Mouse (Mus musculus) embryonic facial prominence, embryonic 14.5 days (tissue): ENCODE data around the gene A730071L15Rik. TPM values are rescaled to one million over a fixed set of nuclear protein-coding genes. Genes with fewer than 3 reads are reported as not detected.

Experiments
- ATAC-seq: fragments of 200-750 bp; cut with Nextera tagmentation; 2 replicates; pipeline ENCODE4 v1.8.0; 2017; ENCODE audit warnings: low read depth, moderate number of reproducible peaks, moderate TSS enrichment
- DNase-seq: peaks from one replicate; pipeline ENCODE4 v3.0.0-alpha.2; 2015; ENCODE audit warnings: low spot score
- H3K27ac ChIP-seq: fragments of 300-500 bp; sonication (generic); replicated peaks from 2 replicates; pipeline ENCODE4 v1.5.1; 2014; ENCODE audit warnings: low read depth, mild to moderate bottlenecking, low read length, moderate library complexity
- H3K27me3 ChIP-seq: fragments of 300-500 bp; sonication (generic); replicated peaks from 2 replicates; pipeline ENCODE4 v1.6.1; 2014; ENCODE audit warnings: low read length; ENCODE audit not compliant: control insufficient read depth, insufficient read depth
- H3K36me3 ChIP-seq: fragments of 300-500 bp; sonication (generic); 2 replicates; pipeline ENCODE4 v1.6.1; 2014; ENCODE audit warnings: low read length, mixed read lengths; ENCODE audit not compliant: control insufficient read depth, insufficient read depth
- H3K4me1 ChIP-seq: fragments of 300-500 bp; sonication (generic); 2 replicates; pipeline ENCODE4 v1.6.1; 2014; ENCODE audit warnings: antibody characterized with exemption, low read length; ENCODE audit not compliant: control insufficient read depth, insufficient read depth
- H3K4me2 ChIP-seq: fragments of 300-500 bp; sonication (generic); 2 replicates; pipeline ENCODE4 v1.6.1; 2014; ENCODE audit warnings: low read depth, mild to moderate bottlenecking, low read length, moderate library complexity, mixed read lengths
- H3K4me3 ChIP-seq: fragments of 300-500 bp; sonication (generic); 2 replicates; pipeline ENCODE4 v1.5.1; 2014; ENCODE audit warnings: low read depth, mild to moderate bottlenecking, low read length
- H3K9ac ChIP-seq: fragments of 300-500 bp; sonication (generic); 2 replicates; pipeline ENCODE4 v1.6.1; 2014; ENCODE audit warnings: low read depth, mild to moderate bottlenecking, low read length, moderate library complexity, mixed read lengths
- H3K9me3 ChIP-seq: fragments of 300-500 bp; sonication (generic); 2 replicates; pipeline ENCODE4 v1.6.1; 2016; ENCODE audit warnings: low read length; ENCODE audit not compliant: control insufficient read depth
- WGBS: fragments of 180-500 bp; shearing (Covaris S2); extraction: QIAGEN DNeasy Blood & Tissue Kit; methylation state at CpG from one replicate; pipeline ENCODE4 v1.1.7; 2014; 5-methylcytosine and 5-hydroxymethylcytosine counted together
- polyA plus RNA-seq: library from polyadenylated mRNA; unstranded; fragments of >200 nt; fragmentation: Nextera tagmentation; extraction: Ambion mirVana; gene quantifications from 2 replicates; pipeline ENCODE4 v1.2.1, GENCODE M21; 2014

Gene A730071L15Rik
- polyA plus RNA-seq, 1 experiment from 2014 or later, result 0.26 TPM

GRCm38 (mm10) chr11:6161549-6161948, 38.3 kb upstream of the A730071L15Rik start:
- no peaks in the 10 kb centered on the region for H3K36me3 ChIP-seq
- no peak for ATAC-seq

GRCm38 (mm10) chr11:6163062-6163461, 36.8 kb upstream of the A730071L15Rik start:
- no peak overlapping the region for H3K27ac ChIP-seq
- no peaks in the 10 kb centered on the region for H3K36me3 ChIP-seq
- DNase-seq, result no peak
- H3K9me3 ChIP-seq, result no peaks in the 10 kb centered on the region
- no peak overlapping the region for H3K4me3 ChIP-seq
- H3K4me1 ChIP-seq, result peaks cover 4% of the 10 kb centered on the region; the same call in 1 of the 2 replicates
- H3K4me2 ChIP-seq, result no peak overlapping the region
- H3K27me3 ChIP-seq, result no peaks in the 10 kb centered on the region
- 94% methylated on average over 3 of the region's 3 CpGs for WGBS
- H3K9ac ChIP-seq, result no peak overlapping the region
- no peak for ATAC-seq

More at GRCm38 (mm10) chr11:6161549-6161948, 38.3 kb upstream of the A730071L15Rik start:
- DNase-seq, result no peak
- no peak overlapping the region for H3K27ac ChIP-seq
- no peaks in the 10 kb centered on the region for H3K27me3 ChIP-seq
- peaks cover 4% of the 10 kb centered on the region; the same call in 1 of the 2 replicates for H3K4me1 ChIP-seq
- H3K4me3 ChIP-seq, result no peak overlapping the region
- H3K4me2 ChIP-seq, result no peak overlapping the region
- no peaks in the 10 kb centered on the region for H3K9me3 ChIP-seq
- H3K9ac ChIP-seq, result no peak overlapping the region

- Histone ChIP-seq H3K9me3 (no peaks in the 10 kb centered on the region), H3K4me3 (no peak overlapping the region), H3K4me1 (peaks cover 4% of the 10 kb centered on the region; the same call in 1 of the 2 replicates), H3K27ac (no peak overlapping the region), H3K36me3 (no peaks in the 10 kb centered on the region), H3K9ac (no peak overlapping the region), H3K27me3 (no peaks in the 10 kb centered on the region), H3K4me2 (no peak overlapping the region)
- no peak for ATAC-seq
- no peak for DNase-seq
- 93% methylated on average over 12 of the region's 12 CpGs for WGBS
Observed at GRCm38 (mm10) chr11:6163706-6164105, 36.1 kb upstream of the A730071L15Rik start.

- H3K36me3 ChIP-seq, result no peaks in the 10 kb centered on the region
- no peak overlapping the region for H3K9ac ChIP-seq
- no peak overlapping the region for H3K4me2 ChIP-seq
- no peak for DNase-seq
- H3K4me1 ChIP-seq, result peaks cover 4% of the 10 kb centered on the region; the same call in 1 of the 2 replicates
- no peak overlapping the region for H3K27ac ChIP-seq
- H3K27me3 ChIP-seq, result no peaks in the 10 kb centered on the region
- no peaks in the 10 kb centered on the region for H3K9me3 ChIP-seq
- ATAC-seq, result no peak
- WGBS, result 95% methylated on average over 7 of the region's 7 CpGs
- no peak overlapping the region for H3K4me3 ChIP-seq
Observed at GRCm38 (mm10) chr11:6164781-6165180, 35.0 kb upstream of the A730071L15Rik start.

- DNase-seq (no peak), ATAC-seq (no peak)
- H3K27me3 ChIP-seq, result no peaks in the 10 kb centered on the region
- H3K9me3 ChIP-seq, result no peaks in the 10 kb centered on the region
- H3K4me2 ChIP-seq, result no peak overlapping the region
- H3K9ac ChIP-seq, result no peak overlapping the region
- peaks cover 3% of the 10 kb centered on the region; the same call in 1 of the 2 replicates for H3K4me1 ChIP-seq
- no peak overlapping the region for H3K4me3 ChIP-seq
- no peaks in the 10 kb centered on the region for H3K36me3 ChIP-seq
- H3K27ac ChIP-seq, result no peak overlapping the region
- WGBS, result 92% methylated on average over 7 of the region's 7 CpGs
Observed at GRCm38 (mm10) chr11:6165391-6166081, 34.3 kb upstream of the A730071L15Rik start.

- ATAC-seq (no peak), DNase-seq (no peak)
- H3K36me3 ChIP-seq, result no peaks in the 10 kb centered on the region
- H3K4me3 ChIP-seq, result no peak overlapping the region
- no peak overlapping the region for H3K4me2 ChIP-seq
- no peak overlapping the region for H3K9ac ChIP-seq
- H3K27ac ChIP-seq, result no peak overlapping the region
- H3K4me1 ChIP-seq, result no peaks in the 10 kb centered on the region; the same call in 1 of the 2 replicates
- H3K9me3 ChIP-seq, result no peaks in the 10 kb centered on the region
- no peaks in the 10 kb centered on the region for H3K27me3 ChIP-seq
- WGBS, result 90% methylated on average over 12 of the region's 12 CpGs
Observed at GRCm38 (mm10) chr11:6166351-6166750, 33.5 kb upstream of the A730071L15Rik start.

GRCm38 (mm10) chr11:6169041-6169663, 30.7 kb upstream of the A730071L15Rik start:
- H3K9me3 ChIP-seq, result no peaks in the 10 kb centered on the region
- H3K27me3 ChIP-seq, result no peaks in the 10 kb centered on the region
- 0 out of 2 replicates have a peak overlapping the region, but pooled peaks have one; percentile 29 for H3K27ac ChIP-seq
- no peaks in the 10 kb centered on the region for H3K36me3 ChIP-seq
- ATAC-seq (no peak), DNase-seq (peak; percentile 37)
- H3K4me1 ChIP-seq, result no peaks in the 10 kb centered on the region
- H3K4me2 ChIP-seq, result no peak overlapping the region
- H3K9ac ChIP-seq, result no peak overlapping the region
- WGBS, result 80% methylated on average over 2 of the region's 2 CpGs
- no peak overlapping the region for H3K4me3 ChIP-seq

- WGBS, result 62% methylated on average over 7 of the region's 7 CpGs
- Histone ChIP-seq H3K27ac (no peak overlapping the region), H3K4me1 (0 out of 2 replicates have a peak, but pooled peaks cover 10% of the 10 kb centered on the region), H3K4me3 (no peak overlapping the region), H3K27me3 (no peaks in the 10 kb centered on the region), H3K36me3 (no peaks in the 10 kb centered on the region), H3K9ac (no peak overlapping the region), H3K4me2 (no peak overlapping the region), H3K9me3 (no peaks in the 10 kb centered on the region)
- ATAC-seq (no peak), DNase-seq (peak; percentile 23)
Observed at GRCm38 (mm10) chr11:6174719-6175118, 25.1 kb upstream of the A730071L15Rik start.
